Mouse (Mus musculus) bone marrow, adult 2 months (tissue): Measurements from ENCODE around the gene Ergic1. TPM values are rescaled to one million over a fixed set of nuclear protein-coding genes. Genes with fewer than 3 reads are reported as not detected.

Experiments used
- H3K27ac ChIP-seq: fragments of 200-500 bp; 2 replicates; pipeline ENCODE4 v1.5.1; 2012; ENCODE audit warnings: low read depth, mild to moderate bottlenecking, control low read depth, inconsistent platforms, low read length; ENCODE audit not compliant: control insufficient read depth, poor library complexity, insufficient read depth
- H3K4me1 ChIP-seq: fragments of 200-500 bp; 2 replicates; pipeline ENCODE4 v1.6.1; 2011; ENCODE audit warnings: low read length; ENCODE audit not compliant: control insufficient read depth, insufficient read depth
- H3K4me3 ChIP-seq: fragments of 200-500 bp; replicated peaks from 2 replicates; pipeline ENCODE3; 2011; ENCODE audit warnings: mild to moderate bottlenecking, low read depth, low read length, control low read depth; ENCODE audit not compliant: control insufficient read depth
- CTCF ChIP-seq: fragments of 200-500 bp; IDR thresholded peaks from 2 replicates; pipeline ENCODE4 v1.5.1; 2011; ENCODE audit warnings: low read length, control low read depth; ENCODE audit not compliant: control insufficient read depth, insufficient read depth
- POLR2A ChIP-seq: fragments of 200-500 bp; IDR thresholded peaks from 2 replicates; pipeline ENCODE4 v1.6.1; 2011; ENCODE audit warnings: low read depth, mild to moderate bottlenecking, control low read depth, low read length, borderline replicate concordance; ENCODE audit not compliant: control insufficient read depth
- WGBS: fragments of 180-500 bp; shearing (Covaris S2); methylation state at CpG from one replicate; pipeline ENCODE4 v1.1.7; 2018; 5-methylcytosine and 5-hydroxymethylcytosine counted together
- polyA plus RNA-seq: library from polyadenylated mRNA; stranded (reverse); fragments of >200 nt; gene quantifications from 2 replicates; pipeline ENCODE4 v1.2.4, GENCODE M21; 2011; ENCODE audit warnings: low replicate concordance; ENCODE audit not compliant: missing spikeins, insufficient read depth, insufficient read length

The Ergic1 gene
- polyA plus RNA-seq, 1 experiment, result 23.4 TPM

DNA sequence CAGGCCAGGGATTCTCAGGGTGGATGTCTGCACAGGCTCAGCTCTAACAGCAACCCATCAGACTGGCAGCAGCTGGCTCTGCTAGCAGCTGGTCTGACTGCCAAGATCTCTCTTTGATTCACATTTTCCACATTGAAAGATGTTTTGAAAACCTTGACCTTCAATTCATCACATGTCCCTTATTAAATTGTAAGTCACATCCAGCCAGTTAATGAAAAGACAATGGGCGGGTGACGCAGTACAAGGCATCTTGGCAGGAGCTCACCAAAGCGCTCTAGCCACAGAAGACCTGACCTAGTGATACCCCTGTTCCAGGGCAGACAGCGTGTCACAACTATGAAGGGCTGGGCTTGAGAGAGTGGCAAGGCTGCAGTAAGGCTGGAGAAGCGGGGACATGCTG lies 21.0 kb downstream of the Ergic1 start:
- no peaks in the 10 kb centered on the region for H3K4me1 ChIP-seq
- TF ChIP-seq POLR2A (no peak), CTCF (no peak)
- WGBS, result 91% methylated on average over 5 of the region's 5 CpGs
- H3K4me3 ChIP-seq, result no peak overlapping the region
- H3K27ac ChIP-seq, result no peak overlapping the region

DNA sequence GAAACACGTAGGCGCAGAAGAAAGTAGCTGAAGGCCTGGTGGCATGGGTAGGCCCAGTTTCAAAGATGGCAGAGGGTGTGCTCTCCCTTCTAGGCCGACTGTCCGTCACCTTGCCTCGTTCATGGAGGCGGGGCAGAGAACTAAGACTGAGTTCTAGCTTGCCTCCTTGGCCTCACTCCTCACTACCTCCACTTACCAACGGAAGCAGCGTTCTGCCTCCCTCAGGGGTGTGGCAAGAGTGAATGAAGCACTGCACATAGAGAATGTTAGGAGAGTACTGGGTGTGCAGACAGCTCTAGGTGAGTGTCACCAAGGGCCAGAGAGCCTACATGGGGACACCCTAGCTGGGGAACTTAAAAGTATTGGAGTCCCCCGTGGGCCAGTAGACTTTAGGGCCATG lies 21.8 kb downstream of the Ergic1 start:
- 87% methylated on average over 9 of the region's 9 CpGs for WGBS
- TF ChIP-seq CTCF (no peak), POLR2A (no peak)
- no peaks in the 10 kb centered on the region for H3K4me1 ChIP-seq
- no peak overlapping the region for H3K27ac ChIP-seq
- no peak overlapping the region for H3K4me3 ChIP-seq

DNA sequence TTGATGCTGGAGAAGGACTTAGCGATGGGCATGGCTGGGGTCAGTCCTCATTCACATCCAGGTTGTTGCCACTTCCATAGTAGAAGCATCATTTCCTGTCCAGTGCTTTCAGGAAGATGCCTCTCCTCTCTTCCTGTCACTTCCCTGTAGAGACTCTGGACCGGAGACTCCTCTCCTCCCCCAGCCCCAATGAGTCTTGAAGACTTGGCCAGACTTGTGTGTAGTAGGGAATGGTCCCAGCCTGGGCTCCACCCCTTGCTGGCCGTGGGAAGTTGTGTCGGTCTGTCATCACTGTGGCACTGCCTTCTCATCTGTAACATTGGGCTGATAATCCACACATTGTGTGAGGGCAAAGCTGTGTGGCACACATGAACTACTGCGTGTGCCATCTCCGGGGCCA lies 22.3 kb downstream of the Ergic1 start:
- 87% methylated on average over 6 of the region's 6 CpGs for WGBS
- Histone ChIP-seq H3K27ac (no peak overlapping the region), H3K4me1 (no peaks in the 10 kb centered on the region), H3K4me3 (no peak overlapping the region)
- TF ChIP-seq CTCF (no peak), POLR2A (no peak)

- 78% methylated on average over 4 of the region's 4 CpGs for WGBS
- TF ChIP-seq POLR2A (no peak), CTCF (no peak)
- H3K27ac ChIP-seq, result no peak overlapping the region
Measured at GRCm38 (mm10) chr17:26584063-26584462, 22.8 kb downstream of the Ergic1 start.

GRCm38 (mm10) chr17:26584558-26585136 lies 23.4 kb downstream of the Ergic1 start:
- H3K27ac ChIP-seq, result no peak overlapping the region
- TF ChIP-seq POLR2A (no peak), CTCF (no peak)
- WGBS, result 84% methylated on average over 15 of the region's 15 CpGs
- H3K4me1 ChIP-seq, result no peaks in the 10 kb centered on the region
- no peak overlapping the region for H3K4me3 ChIP-seq

More at GRCm38 (mm10) chr17:26584063-26584462, 22.8 kb downstream of the Ergic1 start:
- H3K4me3 ChIP-seq, result no peak overlapping the region
- no peaks in the 10 kb centered on the region for H3K4me1 ChIP-seq

GRCm38 (mm10) chr17:26587961-26588487 lies 26.7 kb downstream of the Ergic1 start:
- TF ChIP-seq POLR2A (no peak), CTCF (no peak)
- H3K4me1 ChIP-seq, result no peaks in the 10 kb centered on the region
- WGBS, result 87% methylated on average over 12 of the region's 12 CpGs

GRCm38 (mm10) chr17:26592510-26592909 lies 31.2 kb downstream of the Ergic1 start:
- no peak for TF ChIP-seq POLR2A
- no peak for TF ChIP-seq CTCF
- no peaks in the 10 kb centered on the region; the same call in 1 of the 2 replicates for H3K4me1 ChIP-seq
- H3K4me3 ChIP-seq, result no peak overlapping the region
- H3K27ac ChIP-seq, result no peak overlapping the region
- 78% methylated on average over 4 of the region's 4 CpGs for WGBS

More at GRCm38 (mm10) chr17:26587961-26588487, 26.7 kb downstream of the Ergic1 start:
- Histone ChIP-seq H3K4me3 (no peak overlapping the region), H3K27ac (no peak overlapping the region)

- TF ChIP-seq POLR2A (no peak), CTCF (no peak)
- H3K27ac ChIP-seq, result no peak overlapping the region
- 81% methylated on average over 5 of the region's 5 CpGs for WGBS
- H3K4me1 ChIP-seq, result no peaks in the 10 kb centered on the region; the same call in 1 of the 2 replicates
- H3K4me3 ChIP-seq, result no peak overlapping the region
Measured at GRCm38 (mm10) chr17:26593199-26593598, 31.9 kb downstream of the Ergic1 start.
